Mouse (Mus musculus) limb, embryonic 14.5 days (tissue): ENCODE results near the gene Stim1. TPM values are rescaled to one million over a fixed set of nuclear protein-coding genes. Genes with fewer than 3 reads are reported as not detected.

Source experiments
- ATAC-seq: fragments of 200-750 bp; cut with Nextera tagmentation; 2 replicates; pipeline ENCODE4 v1.8.0; 2017; ENCODE audit warnings: low read depth, moderate number of reproducible peaks, moderate TSS enrichment; ENCODE audit not compliant: low FRiP score
- DNase-seq: peaks from one replicate; pipeline ENCODE4 v3.0.0-alpha.2; 2015; ENCODE audit warnings: low spot score
- H3K27ac ChIP-seq: fragments of 300-500 bp; sonication (generic); replicated peaks from 2 replicates; pipeline ENCODE4 v1.5.1; 2014; ENCODE audit warnings: low read depth, mild to moderate bottlenecking, low read length, moderate library complexity, mixed read lengths
- H3K27me3 ChIP-seq: fragments of 300-500 bp; sonication (generic); 2 replicates; pipeline ENCODE4 v1.6.1; 2014; ENCODE audit warnings: low read length, mixed read lengths; ENCODE audit not compliant: control insufficient read depth, insufficient read depth
- H3K36me3 ChIP-seq: fragments of 300-500 bp; sonication (generic); 2 replicates; pipeline ENCODE4 v1.6.1; 2014; ENCODE audit warnings: mild to moderate bottlenecking, low read length, moderate library complexity, mixed read lengths; ENCODE audit not compliant: control insufficient read depth, insufficient read depth
- H3K4me1 ChIP-seq: fragments of 300-500 bp; sonication (generic); 2 replicates; pipeline ENCODE4 v1.6.1; 2014; ENCODE audit warnings: antibody characterized with exemption, low read length, mixed read lengths; ENCODE audit not compliant: control insufficient read depth, insufficient read depth
- H3K4me2 ChIP-seq: fragments of 300-500 bp; sonication (generic); replicated peaks from 2 replicates; pipeline ENCODE4 v1.6.1; 2014; ENCODE audit warnings: low read depth, mild to moderate bottlenecking, low read length, moderate library complexity; ENCODE audit not compliant: severe bottlenecking
- H3K4me3 ChIP-seq: fragments of 300-500 bp; sonication (generic); replicated peaks from 2 replicates; pipeline ENCODE4 v1.5.1; 2014; ENCODE audit warnings: low read length
- H3K9ac ChIP-seq: fragments of 300-500 bp; sonication (generic); 2 replicates; pipeline ENCODE4 v1.6.1; 2014; ENCODE audit warnings: mild to moderate bottlenecking, low read depth, low read length, moderate library complexity; ENCODE audit not compliant: severe bottlenecking
- H3K9me3 ChIP-seq: fragments of 300-500 bp; sonication (generic); 2 replicates; pipeline ENCODE4 v1.6.1; 2016; ENCODE audit warnings: low read length; ENCODE audit not compliant: control insufficient read depth
- POLR2A ChIP-seq: fragments of 200-500 bp; IDR thresholded peaks from 2 replicates; pipeline ENCODE4 v1.8.0; 2012; ENCODE audit warnings: inconsistent platforms, mild to moderate bottlenecking, moderate library complexity, borderline replicate concordance; ENCODE audit not compliant: insufficient read depth, insufficient read length; ENCODE audit errors: extremely low read depth
- WGBS: fragments of 180-500 bp; shearing (Covaris S2); extraction: QIAGEN DNeasy Blood & Tissue Kit; methylation state at CpG from one replicate; pipeline ENCODE4 v1.1.7; 2014; 5-methylcytosine and 5-hydroxymethylcytosine counted together
- polyA plus RNA-seq, 2 experiments: library from polyadenylated mRNA; depleted of rRNA in 1 of 2; stranded (reverse) in 1 of 2; unstranded in 1 of 2; fragments of >200 nt; fragmentation: Nextera tagmentation in 1 of 2; extraction: Ambion mirVana in 1 of 2; gene quantifications; 2 replicates each; pipeline versions ENCODE4 v1.2.1 to v1.2.3; 2012 to 2014

The Stim1 gene
- polyA plus RNA-seq, 2 experiments, result 27.7 to 49.1 TPM

- Histone ChIP-seq H3K4me1 (no peaks in the 10 kb centered on the region), H3K9ac (no peak overlapping the region), H3K9me3 (no peaks in the 10 kb centered on the region), H3K4me3 (no peak overlapping the region), H3K27ac (no peak overlapping the region), H3K36me3 (peaks cover 85% of the 10 kb centered on the region), H3K4me2 (no peak overlapping the region), H3K27me3 (no peaks in the 10 kb centered on the region)
- WGBS, result 84% methylated on average over 5 of the region's 5 CpGs
- DNase-seq, result no peak
- ATAC-seq, result no peak
- TF ChIP-seq POLR2A, result no peak
These were observed 191.2 kb downstream of the Stim1 start for GRCm38 (mm10) chr7:102458618-102459380.

- no peak for DNase-seq
- no peak overlapping the region for H3K4me2 ChIP-seq
- H3K9me3 ChIP-seq, result no peaks in the 10 kb centered on the region
- no peak overlapping the region for H3K4me3 ChIP-seq
- no peak for TF ChIP-seq POLR2A
- no peak for ATAC-seq
- no peaks in the 10 kb centered on the region for H3K27me3 ChIP-seq
- no peak overlapping the region for H3K27ac ChIP-seq
- H3K9ac ChIP-seq, result no peak overlapping the region
- WGBS, result 89% methylated on average over 8 of the region's 8 CpGs
- H3K36me3 ChIP-seq, result peaks cover 75% of the 10 kb centered on the region
- H3K4me1 ChIP-seq, result no peaks in the 10 kb centered on the region
These were observed 200.0 kb downstream of the Stim1 start for GRCm38 (mm10) chr7:102467566-102467965.

GRCm38 (mm10) chr7:102472675-102473074, 205.1 kb downstream of the Stim1 start:
- DNase-seq, result no peak
- H3K27me3 ChIP-seq, result no peaks in the 10 kb centered on the region
- no peak overlapping the region for H3K4me3 ChIP-seq
- H3K9ac ChIP-seq, result no peak overlapping the region
- H3K9me3 ChIP-seq, result no peaks in the 10 kb centered on the region
- no peak for TF ChIP-seq POLR2A
- no peak for ATAC-seq
- 45% methylated on average over 5 of the region's 5 CpGs for WGBS
- H3K4me1 ChIP-seq, result no peaks in the 10 kb centered on the region
- H3K27ac ChIP-seq, result no peak overlapping the region
- H3K36me3 ChIP-seq, result peaks cover 26% of the 10 kb centered on the region
- no peak overlapping the region for H3K4me2 ChIP-seq

GRCm38 (mm10) chr7:102476601-102477000, 209.0 kb downstream of the Stim1 start:
- no peak for ATAC-seq
- 91% methylated on average over 5 of the region's 5 CpGs for whole genome bisulfite sequencing

GRCm38 (mm10) chr7:102477377-102477776, 209.8 kb downstream of the Stim1 start:
- WGBS, result 81% methylated on average over 11 of the region's 11 CpGs
- Histone ChIP-seq H3K27ac (no peak overlapping the region), H3K36me3 (no peaks in the 10 kb centered on the region), H3K4me1 (no peaks in the 10 kb centered on the region), H3K9me3 (no peaks in the 10 kb centered on the region), H3K4me3 (no peak overlapping the region), H3K27me3 (no peaks in the 10 kb centered on the region), H3K9ac (no peak overlapping the region), H3K4me2 (no peak overlapping the region)
- DNase-seq (no peak), ATAC-seq (no peak)
- TF ChIP-seq POLR2A, result no peak

More at GRCm38 (mm10) chr7:102476601-102477000, 209.0 kb downstream of the Stim1 start:
- Histone ChIP-seq H3K4me3 (no peak overlapping the region), H3K4me1 (no peaks in the 10 kb centered on the region), H3K9ac (no peak overlapping the region), H3K27ac (no peak overlapping the region), H3K9me3 (no peaks in the 10 kb centered on the region), H3K36me3 (no peaks in the 10 kb centered on the region), H3K27me3 (no peaks in the 10 kb centered on the region), H3K4me2 (no peak overlapping the region)
- no peak for TF ChIP-seq POLR2A
- no peak for DNase-seq

GRCm38 (mm10) chr7:102478425-102478824, 210.8 kb downstream of the Stim1 start:
- Histone ChIP-seq H3K4me1 (no peaks in the 10 kb centered on the region), H3K9ac (no peak overlapping the region), H3K27ac (no peak overlapping the region), H3K4me3 (no peak overlapping the region), H3K4me2 (no peak overlapping the region), H3K9me3 (no peaks in the 10 kb centered on the region), H3K27me3 (no peaks in the 10 kb centered on the region), H3K36me3 (no peaks in the 10 kb centered on the region)
- 92% methylated on average over 4 of the region's 4 CpGs for WGBS
- DNase-seq (no peak), ATAC-seq (no peak)
- TF ChIP-seq POLR2A, result no peak
